Mouse (Mus musculus): ENCODE measurements around the gene Tdp1. TPM values are rescaled to one million over a fixed set of nuclear protein-coding genes. Genes with fewer than 3 reads are reported as not detected.

Tdp1 gene
- polyA plus RNA-seq, 1 experiment from 2014 or later: 84.4 TPM

GRCm38 (mm10) chr12:99993146-99993890, 109.0 kb downstream of the Tdp1 start:
- H3K27me3 ChIP-seq (replicated peaks; ENCODE audit: low read depth, poor library complexity, severe bottlenecking): no peaks in the 10 kb centered on the region
- H3K4me1 ChIP-seq: no peaks in the 10 kb centered on the region
- peaks cover 5% of the 10 kb centered on the region; the same call in 1 of the 2 replicates for H3K9me3 ChIP-seq
- no peak overlapping the region for H3K4me3 ChIP-seq
- no peak for DNase-seq (ENCODE audit: low spot score)
- 81% methylated on average over 10 of the region's 10 CpGs for WGBS
- H3K36me3 ChIP-seq (replicated peaks): no peaks in the 10 kb centered on the region
- H3K27ac ChIP-seq (replicated peaks): no peak overlapping the region

GRCm38 (mm10) chr12:99995951-99996350, 111.6 kb downstream of the Tdp1 start:
- no peaks in the 10 kb centered on the region for H3K36me3 ChIP-seq (replicated peaks)
- H3K9me3 ChIP-seq: peaks cover 4% of the 10 kb centered on the region; the same call in 1 of the 2 replicates
- DNase-seq (ENCODE audit: low spot score): no peak
- H3K4me1 ChIP-seq: no peaks in the 10 kb centered on the region
- no peak overlapping the region for H3K4me3 ChIP-seq
- WGBS: 91% methylated on average over 5 of the region's 5 CpGs
- H3K27ac ChIP-seq (replicated peaks): no peak overlapping the region
- no peaks in the 10 kb centered on the region for H3K27me3 ChIP-seq (replicated peaks; ENCODE audit: low read depth, poor library complexity, severe bottlenecking)

GRCm38 (mm10) chr12:99999726-100000125, 115.4 kb downstream of the Tdp1 start:
- Histone ChIP-seq H3K36me3 (replicated peaks) (no peaks in the 10 kb centered on the region), H3K27ac (replicated peaks) (no peak overlapping the region), H3K9me3 (no peaks in the 10 kb centered on the region), H3K4me1 (no peaks in the 10 kb centered on the region; the same call in 1 of the 2 replicates), H3K27me3 (replicated peaks; ENCODE audit: low read depth, poor library complexity, severe bottlenecking) (no peaks in the 10 kb centered on the region), H3K4me3 (no peak overlapping the region)
- WGBS: 80% methylated on average over 5 of the region's 5 CpGs
- no peak for DNase-seq (ENCODE audit: low spot score)

- Histone ChIP-seq H3K36me3 (replicated peaks) (no peaks in the 10 kb centered on the region), H3K9me3 (no peaks in the 10 kb centered on the region), H3K27me3 (replicated peaks; ENCODE audit: low read depth, poor library complexity, severe bottlenecking) (no peaks in the 10 kb centered on the region), H3K27ac (replicated peaks) (no peak overlapping the region), H3K4me3 (no peak overlapping the region), H3K4me1 (no peaks in the 10 kb centered on the region; the same call in 1 of the 2 replicates)
- no peak for DNase-seq (ENCODE audit: low spot score)
- WGBS: 80% methylated on average over 7 of the region's 7 CpGs
Measured at GRCm38 (mm10) chr12:100000381-100000780, 116.1 kb downstream of the Tdp1 start.

GRCm38 (mm10) chr12:100001246-100001645, 116.9 kb downstream of the Tdp1 start:
- WGBS: 85% methylated on average over 3 of the region's 3 CpGs

GRCm38 (mm10) chr12:100001910-100002309, 117.6 kb downstream of the Tdp1 start:
- 81% methylated on average over 3 of the region's 3 CpGs for WGBS
- no peaks in the 10 kb centered on the region for H3K9me3 ChIP-seq
- no peak overlapping the region for H3K27ac ChIP-seq (replicated peaks)
- no peak for DNase-seq (ENCODE audit: low spot score)
- H3K4me1 ChIP-seq: no peaks in the 10 kb centered on the region; the same call in 1 of the 2 replicates
- no peaks in the 10 kb centered on the region for H3K36me3 ChIP-seq (replicated peaks)
- H3K27me3 ChIP-seq (replicated peaks; ENCODE audit: low read depth, poor library complexity, severe bottlenecking): no peaks in the 10 kb centered on the region
- H3K4me3 ChIP-seq: no peak overlapping the region

More at GRCm38 (mm10) chr12:100001246-100001645, 116.9 kb downstream of the Tdp1 start:
- Histone ChIP-seq H3K36me3 (replicated peaks) (no peaks in the 10 kb centered on the region), H3K4me1 (no peaks in the 10 kb centered on the region; the same call in 1 of the 2 replicates), H3K4me3 (no peak overlapping the region), H3K27ac (replicated peaks) (no peak overlapping the region), H3K27me3 (replicated peaks; ENCODE audit: low read depth, poor library complexity, severe bottlenecking) (no peaks in the 10 kb centered on the region), H3K9me3 (no peaks in the 10 kb centered on the region)
- DNase-seq (ENCODE audit: low spot score): no peak

GRCm38 (mm10) chr12:100002914-100003587, 118.7 kb downstream of the Tdp1 start:
- peak; percentile 11 for DNase-seq (ENCODE audit: low spot score)

More at GRCm38 (mm10) chr12:100002914-100003587, 118.7 kb downstream of the Tdp1 start:
- Histone ChIP-seq H3K27me3 (replicated peaks; ENCODE audit: low read depth, poor library complexity, severe bottlenecking) (no peaks in the 10 kb centered on the region), H3K36me3 (replicated peaks) (no peaks in the 10 kb centered on the region), H3K9me3 (no peaks in the 10 kb centered on the region), H3K4me1 (no peaks in the 10 kb centered on the region; the same call in 1 of the 2 replicates), H3K4me3 (no peak overlapping the region), H3K27ac (replicated peaks) (no peak overlapping the region)
- WGBS: 44% methylated on average over 8 of the region's 8 CpGs

Small RNA genes lying within 50 kb of the gene (microRNA-seq; reads per million reads assigned to microRNA genes)
- not detected for gene Gm23291

Other genes starting within 250 kb of the Tdp1 start
- 20.8 and 21.6 TPM in 2 replicates for gene Efcab11, start 78 bp upstream of the Tdp1 start, polyA plus RNA-seq (2016; fragmentation: Nextera tagmentation; extraction: Ambion mirVana)
- 0.09 and 0.16 TPM in 2 replicates for gene Kcnk13, start 80.0 kb downstream of the Tdp1 start, polyA plus RNA-seq (2016; fragmentation: Nextera tagmentation; extraction: Ambion mirVana)
- 392 and 405 TPM in 2 replicates for gene Psmc1, start 225.6 kb downstream of the Tdp1 start, polyA plus RNA-seq (2016; fragmentation: Nextera tagmentation; extraction: Ambion mirVana)